Mouse (Mus musculus): ENCODE data around the gene Fdxacb1. TPM values are rescaled to one million over a fixed set of nuclear protein-coding genes. Genes with fewer than 3 reads are reported as not detected.

Gene Fdxacb1
- total and polyA plus RNA-seq, 2 experiments from 2014 or later, result 7.9 to 10.0 TPM

- H3K4me3 ChIP-seq (ENCODE audit: low read depth, low read length), result no peak overlapping the region
- no peak overlapping the region for H3K9ac ChIP-seq (replicated peaks; ENCODE audit: low read depth, low read length)
- no peak overlapping the region for H3K4me2 ChIP-seq (ENCODE audit: low read depth, low read length)
- no peaks in the 10 kb centered on the region for H3K36me3 ChIP-seq (replicated peaks; ENCODE audit: control insufficient read depth, insufficient read depth, low read length)
- H3K27ac ChIP-seq (ENCODE audit: low read depth), result peak overlapping the region; percentile 41
- ATAC-seq (ENCODE audit: insufficient read depth, low read depth) (no peak), DNase-seq (ENCODE audit: low spot score) (no peak)
- no peaks in the 10 kb centered on the region for H3K27me3 ChIP-seq (ENCODE audit: control insufficient read depth, insufficient read depth, low read length)
- no peak for TF ChIP-seq EP300 (IDR thresholded peaks at IDR 0.05; ENCODE audit: low read depth)
- no peak for TF ChIP-seq CTCF (IDR thresholded peaks at IDR 0.05; ENCODE audit: low read depth)
- no peaks in the 10 kb centered on the region for H3K9me3 ChIP-seq (replicated peaks; ENCODE audit: control insufficient read depth, low read length)
- 38% methylated on average over 3 of the region's 3 CpGs for WGBS
- H3K4me1 ChIP-seq (ENCODE audit: control insufficient read depth, insufficient read depth), result peaks cover 17% of the 10 kb centered on the region; the same call in 1 of the 2 replicates
Measured at GRCm38 (mm10) chr9:50742261-50742660, 25.8 kb upstream of the Fdxacb1 start.

- Histone ChIP-seq H3K27me3 (ENCODE audit: control insufficient read depth, insufficient read depth, low read length) (no peaks in the 10 kb centered on the region), H3K9me3 (replicated peaks; ENCODE audit: control insufficient read depth, low read length) (no peaks in the 10 kb centered on the region), H3K4me1 (ENCODE audit: control insufficient read depth, insufficient read depth) (peaks cover 22% of the 10 kb centered on the region; the same call in 1 of the 2 replicates), H3K36me3 (replicated peaks; ENCODE audit: control insufficient read depth, insufficient read depth, low read length) (no peaks in the 10 kb centered on the region), H3K4me2 (ENCODE audit: low read depth, low read length) (no peak overlapping the region), H3K27ac (ENCODE audit: low read depth) (peak overlapping the region; percentile 41; the same call in 1 of the 2 replicates), H3K9ac (replicated peaks; ENCODE audit: low read depth, low read length) (no peak overlapping the region), H3K4me3 (ENCODE audit: low read depth, low read length) (no peak overlapping the region)
- ATAC-seq (ENCODE audit: insufficient read depth, low read depth) (no peak), DNase-seq (ENCODE audit: low spot score) (no peak)
- WGBS, result 56% methylated on average over 2 of the region's 2 CpGs
- no peak for TF ChIP-seq CTCF (IDR thresholded peaks at IDR 0.05; ENCODE audit: low read depth)
- TF ChIP-seq EP300 (IDR thresholded peaks at IDR 0.05; ENCODE audit: low read depth), result no peak
Measured at GRCm38 (mm10) chr9:50742744-50743143, 25.3 kb upstream of the Fdxacb1 start.

GRCm38 (mm10) chr9:50745806-50746205 lies 22.2 kb upstream of the Fdxacb1 start:
- Histone ChIP-seq H3K4me1 (ENCODE audit: control insufficient read depth, insufficient read depth) (peaks cover 26% of the 10 kb centered on the region; the same call in 1 of the 2 replicates), H3K9me3 (replicated peaks; ENCODE audit: control insufficient read depth, low read length) (no peaks in the 10 kb centered on the region), H3K27me3 (ENCODE audit: control insufficient read depth, insufficient read depth, low read length) (no peaks in the 10 kb centered on the region), H3K4me2 (ENCODE audit: low read depth, low read length) (peak overlapping the region; percentile 61), H3K27ac (ENCODE audit: low read depth) (peak overlapping the region; percentile 83), H3K36me3 (replicated peaks; ENCODE audit: control insufficient read depth, insufficient read depth, low read length) (no peaks in the 10 kb centered on the region), H3K9ac (replicated peaks; ENCODE audit: low read depth, low read length) (peak overlapping the region; percentile 64), H3K4me3 (ENCODE audit: low read depth, low read length) (peak overlapping the region; percentile 47)
- no peak for TF ChIP-seq EP300 (IDR thresholded peaks at IDR 0.05; ENCODE audit: low read depth)
- TF ChIP-seq CTCF (IDR thresholded peaks at IDR 0.05; ENCODE audit: low read depth), result no peak
- WGBS, result 20% methylated on average over 7 of the region's 7 CpGs
- no peak for DNase-seq (ENCODE audit: low spot score)
- ATAC-seq (ENCODE audit: insufficient read depth, low read depth), result no peak

GRCm38 (mm10) chr9:50746214-50746677 lies 21.8 kb upstream of the Fdxacb1 start, which contains the start of gene 2310030G06Rik:
TSS of gene 2310030G06Rik (minus strand) at chr9:50746536.
- TF ChIP-seq EP300 (IDR thresholded peaks at IDR 0.05; ENCODE audit: low read depth) (no peak), CTCF (IDR thresholded peaks at IDR 0.05; ENCODE audit: low read depth) (peak; percentile 20; the same call in 1 of the 2 replicates)
- Histone ChIP-seq H3K4me2 (ENCODE audit: low read depth, low read length) (peak within 1 kb of the TSS; percentile 61), H3K4me1 (ENCODE audit: control insufficient read depth, insufficient read depth) (peaks cover 26% of the 10 kb centered on the region; the same call in 1 of the 2 replicates), H3K9ac (replicated peaks; ENCODE audit: low read depth, low read length) (peak within 1 kb of the TSS; percentile 64), H3K4me3 (ENCODE audit: low read depth, low read length) (peak within 1 kb of the TSS; percentile 47), H3K27ac (ENCODE audit: low read depth) (peak within 1 kb of the TSS; percentile 83), H3K27me3 (ENCODE audit: control insufficient read depth, insufficient read depth, low read length) (no peaks in the 10 kb centered on the region), H3K9me3 (replicated peaks; ENCODE audit: control insufficient read depth, low read length) (no peaks in the 10 kb centered on the region), H3K36me3 (replicated peaks; ENCODE audit: control insufficient read depth, insufficient read depth, low read length) (no peaks in the 10 kb centered on the region)
- DNase-seq (ENCODE audit: low spot score) (peak; percentile 53), ATAC-seq (ENCODE audit: insufficient read depth, low read depth) (peak; percentile 48; the same call in 1 of the 2 replicates)
- WGBS, result 4% methylated on average over 19 of the region's 19 CpGs

GRCm38 (mm10) chr9:50750706-50751105 lies 17.3 kb upstream of the Fdxacb1 start:
- DNase-seq (ENCODE audit: low spot score) (no peak), ATAC-seq (ENCODE audit: insufficient read depth, low read depth) (no peak)
- TF ChIP-seq CTCF (IDR thresholded peaks at IDR 0.05; ENCODE audit: low read depth) (no peak), EP300 (IDR thresholded peaks at IDR 0.05; ENCODE audit: low read depth) (no peak)
- no peaks in the 10 kb centered on the region for H3K9me3 ChIP-seq (replicated peaks; ENCODE audit: control insufficient read depth, low read length)
- 19% methylated on average over 6 of the region's 6 CpGs for WGBS
- peak overlapping the region; percentile 99 for H3K27ac ChIP-seq (ENCODE audit: low read depth)
- H3K9ac ChIP-seq (replicated peaks; ENCODE audit: low read depth, low read length), result peak overlapping the region; percentile 81; the same call in 1 of the 2 replicates
- peaks cover under 1% of the 10 kb centered on the region; the same call in 1 of the 2 replicates for H3K36me3 ChIP-seq (replicated peaks; ENCODE audit: control insufficient read depth, insufficient read depth, low read length)
- H3K27me3 ChIP-seq (ENCODE audit: control insufficient read depth, insufficient read depth, low read length), result no peaks in the 10 kb centered on the region
- peaks cover 21% of the 10 kb centered on the region; the same call in 1 of the 2 replicates for H3K4me1 ChIP-seq (ENCODE audit: control insufficient read depth, insufficient read depth)
- peak overlapping the region; percentile 86 for H3K4me2 ChIP-seq (ENCODE audit: low read depth, low read length)
- peak overlapping the region; percentile 74 for H3K4me3 ChIP-seq (ENCODE audit: low read depth, low read length)
